Mouse (Mus musculus) gastrocnemius, postnatal 25 days (tissue): ENCODE results near the gene Mok. TPM values are rescaled to one million over a fixed set of nuclear protein-coding genes. Genes with fewer than 3 reads are reported as not detected.

ENCODE experiments used
- DNase-seq: peaks from one replicate; pipeline ENCODE4 v3.0.0; 2022
- total RNA-seq, 2 experiments: library from RNA; stranded (reverse); gene quantifications; 1 replicate in 1 of 2; 2 replicates in 1 of 2; pipeline ENCODE4 v1.2.3; 2021

Mok gene
- total RNA-seq, 2 experiments from 2014 or later = not detected

DNA sequence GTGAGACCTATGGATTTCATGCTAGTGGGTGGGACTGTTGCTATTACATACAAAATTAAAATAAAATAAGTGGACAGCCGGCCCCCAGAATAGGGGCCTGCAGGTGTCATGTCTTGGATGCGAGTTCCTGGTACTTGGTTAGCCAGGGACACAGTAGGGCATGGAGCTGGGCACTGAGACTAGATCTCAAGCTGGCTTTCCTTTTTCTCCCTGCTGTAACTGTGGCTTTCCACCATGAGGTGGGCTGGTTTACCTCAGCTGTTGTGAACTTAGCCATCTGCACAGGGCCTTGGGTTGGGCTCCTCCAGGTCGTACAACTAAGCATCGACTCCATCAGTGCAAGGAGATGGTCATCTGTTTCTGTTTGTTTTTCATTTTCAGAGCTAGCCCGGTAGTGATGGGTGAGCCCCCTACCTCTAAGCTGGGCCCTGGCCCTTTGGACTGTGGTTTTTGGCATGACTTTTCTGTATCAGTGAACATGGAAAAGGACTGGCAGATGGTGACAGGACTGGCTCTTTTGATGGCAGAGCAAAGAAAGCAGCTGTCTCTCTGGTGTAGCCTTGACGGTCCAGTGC is 5.5 kb upstream of the Mok start:
- DNase-seq = no peak

GRCm38 (mm10) chr12:110845131-110845880 is 4.6 kb upstream of the Mok start:
- DNase-seq = peak; percentile 90

- no peak for DNase-seq
Measured at GRCm38 (mm10) chr12:110844227-110845130, 3.7 kb upstream of the Mok start.

GRCm38 (mm10) chr12:110843194-110844048 is 2.7 kb upstream of the Mok start:
- DNase-seq = peak; percentile 73

DNA sequence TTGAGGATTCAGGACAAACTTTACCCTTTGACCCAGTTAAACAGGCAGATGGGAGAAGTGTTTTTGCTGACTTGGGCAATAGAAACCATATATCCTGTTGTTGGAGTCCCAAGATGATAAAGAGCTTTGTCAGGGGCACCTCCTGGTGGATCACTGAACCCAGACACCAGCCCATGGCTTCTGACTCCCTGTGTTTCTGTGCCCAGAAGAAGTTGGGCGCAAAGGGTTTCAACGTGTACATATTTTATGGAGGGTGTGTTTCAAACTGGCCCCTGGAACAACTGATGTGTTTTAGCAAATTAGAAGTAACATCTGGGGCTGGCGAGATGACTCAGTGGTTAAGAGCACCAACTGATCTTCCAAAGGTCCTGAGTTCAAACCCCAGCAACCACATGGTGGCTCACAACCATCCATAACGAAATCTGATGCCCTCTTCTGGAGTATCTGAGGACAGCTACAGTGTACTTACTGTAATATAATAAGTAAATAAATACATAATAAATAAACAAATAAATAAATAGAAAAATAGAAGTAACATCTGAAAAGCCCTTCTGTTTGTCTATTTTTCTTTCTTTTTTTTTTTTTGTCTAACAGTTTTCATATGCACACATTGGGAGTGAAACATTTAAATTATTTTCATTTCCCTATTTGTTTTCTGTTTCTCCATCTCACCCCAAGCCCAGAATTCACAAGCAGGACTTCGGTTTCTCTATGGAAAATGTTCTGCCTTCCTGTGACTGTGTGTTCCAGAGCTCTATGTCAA is 1.2 kb upstream of the Mok start:
- no peak for DNase-seq

DNA sequence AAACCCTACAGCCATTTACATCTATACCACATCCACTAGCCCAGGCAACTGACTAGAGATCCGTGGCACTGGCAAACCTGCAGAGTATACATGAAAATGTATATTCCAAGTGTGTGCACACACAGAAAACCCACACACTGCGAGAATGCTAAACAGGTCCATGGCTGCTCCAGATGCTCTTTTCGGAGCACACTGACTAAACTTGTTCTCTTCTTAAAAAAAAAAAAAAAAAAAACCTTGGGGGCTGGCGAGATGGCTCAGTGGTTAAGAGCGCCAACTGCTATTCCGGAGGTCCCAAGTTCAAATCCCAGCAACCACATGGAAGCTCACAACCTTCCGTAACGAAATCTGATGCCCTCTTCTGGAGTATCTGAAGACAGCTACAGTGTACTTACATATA is 2.9 kb downstream of the Mok start:
- DNase-seq = no peak

- DNase-seq = no peak
Measured at GRCm38 (mm10) chr12:110837192-110837841, 3.4 kb downstream of the Mok start.

- DNase-seq = no peak
Measured at GRCm38 (mm10) chr12:110836729-110837128, 4.0 kb downstream of the Mok start.

DNA sequence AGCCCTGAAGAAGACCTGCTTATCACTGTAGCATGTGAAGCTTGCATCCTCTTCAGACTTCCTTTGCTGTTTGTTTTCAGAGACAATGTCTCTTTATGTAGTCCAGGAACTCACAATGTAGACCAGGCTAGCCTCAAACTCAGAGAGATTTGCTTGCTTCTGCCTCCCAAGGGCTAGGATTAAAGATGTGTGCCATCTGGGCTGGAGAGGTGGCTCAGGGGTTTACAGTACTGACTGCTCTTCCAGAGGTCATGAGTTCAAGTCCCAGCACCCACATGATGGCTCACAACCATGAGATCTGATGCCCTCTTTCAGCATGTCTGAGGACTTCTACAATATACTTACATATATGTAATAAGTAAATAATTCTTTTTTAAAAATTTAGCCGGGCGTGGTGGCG is 5.6 kb downstream of the Mok start:
- no peak for DNase-seq

- DNase-seq = no peak
Measured at GRCm38 (mm10) chr12:110830293-110831024, 10.3 kb downstream of the Mok start.

- no peak for DNase-seq
Measured at GRCm38 (mm10) chr12:110828908-110829307, 11.8 kb downstream of the Mok start.

GRCm38 (mm10) chr12:110822366-110822765 is 18.4 kb downstream of the Mok start:
- no peak for DNase-seq

GRCm38 (mm10) chr12:110821787-110822186 is 19.0 kb downstream of the Mok start:
- no peak for DNase-seq

- no peak for DNase-seq
Measured at GRCm38 (mm10) chr12:110819367-110819766, 21.4 kb downstream of the Mok start.

GRCm38 (mm10) chr12:110816833-110817232 is 23.9 kb downstream of the Mok start:
- no peak for DNase-seq

DNA sequence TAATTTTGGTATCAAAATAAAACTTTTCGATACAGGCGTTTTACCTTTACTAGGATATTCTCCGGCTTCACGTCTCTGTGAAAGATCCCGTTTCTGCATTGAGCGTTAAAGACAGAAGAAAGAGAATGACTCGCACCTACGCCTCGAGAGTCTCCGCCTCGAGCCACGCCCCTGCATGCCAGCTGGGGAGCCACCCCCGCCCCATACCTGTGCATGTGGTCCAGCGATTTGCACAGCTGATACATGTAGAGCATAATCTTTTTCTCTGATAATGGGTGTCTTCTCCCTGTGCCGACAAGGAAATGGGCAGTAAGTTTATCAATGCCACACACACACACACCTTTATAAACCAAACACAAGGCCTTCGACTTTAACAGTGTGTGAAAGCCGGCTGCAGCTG is 25.8 kb downstream of the Mok start:
- no peak for DNase-seq

GRCm38 (mm10) chr12:110813624-110814023 is 27.1 kb downstream of the Mok start:
- DNase-seq = no peak

- DNase-seq = no peak
Measured at GRCm38 (mm10) chr12:110813132-110813531, 27.6 kb downstream of the Mok start.

GRCm38 (mm10) chr12:110808848-110809247 is 31.9 kb downstream of the Mok start:
- DNase-seq = no peak

DNA sequence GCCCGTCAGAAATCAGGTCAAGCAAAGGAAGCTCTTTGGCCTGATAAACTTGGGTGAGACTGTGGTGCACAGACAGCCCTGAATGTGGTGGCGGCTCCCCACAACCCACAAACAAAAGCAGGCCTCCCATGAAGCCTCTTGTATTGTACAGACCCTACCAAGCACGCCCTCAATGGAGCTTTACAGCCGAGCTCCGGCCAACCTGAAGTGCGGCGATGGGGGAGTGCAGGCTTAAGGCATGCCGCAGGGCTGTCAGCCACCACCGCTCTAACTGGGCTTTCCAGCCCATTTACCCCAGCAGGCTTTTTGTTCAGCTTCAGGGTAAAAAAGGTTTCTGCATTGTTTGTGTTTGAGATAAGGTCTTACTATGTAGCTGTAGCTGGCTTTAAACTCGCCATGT is 32.3 kb downstream of the Mok start:
- no peak for DNase-seq
